Mouse (Mus musculus) liver, embryonic 14.5 days (tissue): ENCODE data around the gene Polg2.

Source experiments
- CTCF ChIP-seq: IDR thresholded peaks from 2 replicates; pipeline ENCODE4 v1.5.1; 2016; ENCODE audit warnings: antibody characterized with exemption, low read depth, control low read depth
- EP300 ChIP-seq: IDR thresholded peaks from 2 replicates; pipeline ENCODE4 v1.6.1; 2016; ENCODE audit warnings: antibody characterized with exemption, low read depth

GRCm38 (mm10) chr11:106773061-106773460 is 6.3 kb downstream of the Polg2 start:
- TF ChIP-seq CTCF (no peak), EP300 (no peak)
